Mouse (Mus musculus) lung, postnatal 0 days (tissue): Measurements from ENCODE around the gene Insrr. TPM values are rescaled to one million over a fixed set of nuclear protein-coding genes. Genes with fewer than 3 reads are reported as not detected.
"Not testable (repeated sequence)": the region's sequence is repeated elsewhere in the genome, so short reads cannot be mapped to it uniquely, and the experiment has no call there.

Experiments used
- ATAC-seq: fragments of 200-750 bp; cut with Nextera tagmentation; 2 replicates; pipeline ENCODE4 v1.8.0; 2017; ENCODE audit warnings: moderate library complexity
- DNase-seq: peaks from one replicate; pipeline ENCODE4 v3.0.0-alpha.2; 2016; ENCODE audit warnings: low spot score
- H3K27ac ChIP-seq: fragments of 300-500 bp; sonication (generic); 2 replicates; pipeline ENCODE4 v1.5.1; 2014; ENCODE audit warnings: antibody characterized with exemption, mild to moderate bottlenecking, low read length, mixed read lengths
- H3K27me3 ChIP-seq: fragments of 300-500 bp; sonication (generic); replicated peaks from 2 replicates; pipeline ENCODE4 v1.6.1; 2014; ENCODE audit warnings: low read length, mixed read lengths; ENCODE audit not compliant: insufficient read depth
- H3K36me3 ChIP-seq: fragments of 300-500 bp; sonication (generic); 2 replicates; pipeline ENCODE4 v1.6.1; 2014; ENCODE audit warnings: low read length, mixed read lengths; ENCODE audit not compliant: insufficient read depth
- H3K4me1 ChIP-seq: fragments of 300-500 bp; sonication (generic); 2 replicates; pipeline ENCODE4 v1.6.1; 2014; ENCODE audit warnings: antibody characterized with exemption, low read depth, low read length, mixed read lengths; ENCODE audit not compliant: insufficient read depth
- H3K4me2 ChIP-seq: fragments of 300-500 bp; sonication (generic); replicated peaks from 2 replicates; pipeline ENCODE4 v1.6.1; 2014; ENCODE audit warnings: low read depth, mild to moderate bottlenecking, low read length, moderate library complexity, mixed read lengths
- H3K4me3 ChIP-seq: fragments of 300-500 bp; sonication (generic); 2 replicates; pipeline ENCODE4 v1.5.1; 2014; ENCODE audit warnings: low read depth, low read length
- H3K9ac ChIP-seq: fragments of 300-500 bp; sonication (generic); replicated peaks from 2 replicates; pipeline ENCODE4 v1.6.1; 2014; ENCODE audit warnings: low read depth, mild to moderate bottlenecking
- H3K9me3 ChIP-seq: fragments of 300-500 bp; sonication (generic); 2 replicates; pipeline ENCODE4 v1.6.1; 2016; ENCODE audit warnings: low read length, mixed read lengths
- CTCF ChIP-seq: IDR thresholded peaks from 2 replicates; pipeline ENCODE4 v1.5.1; 2016; ENCODE audit warnings: antibody characterized with exemption, mild to moderate bottlenecking
- EP300 ChIP-seq: IDR thresholded peaks from 2 replicates; pipeline ENCODE4 v1.6.1; 2016; ENCODE audit warnings: antibody characterized with exemption, mild to moderate bottlenecking, control low read depth
- WGBS: fragments of 180-500 bp; shearing (Covaris S2); extraction: QIAGEN DNeasy Blood & Tissue Kit; methylation state at CpG from one replicate; pipeline ENCODE4 v1.1.7; 2014; 5-methylcytosine and 5-hydroxymethylcytosine counted together
- polyA plus RNA-seq: library from polyadenylated mRNA; unstranded; fragments of >200 nt; fragmentation: Nextera tagmentation; extraction: Ambion mirVana; gene quantifications from 2 replicates; pipeline ENCODE4 v1.2.1, GENCODE M21; 2015

Gene Insrr
- polyA plus RNA-seq, 1 experiment from 2014 or later = 0.12 TPM

GRCm38 (mm10) chr3:87812873-87813272, 16.1 kb downstream of the Insrr start:
- Histone ChIP-seq H3K36me3 (no peaks in the 10 kb centered on the region), H3K4me3 (no peak overlapping the region), H3K27ac (no peak overlapping the region), H3K9me3 (no peaks in the 10 kb centered on the region), H3K9ac (no peak overlapping the region), H3K4me1 (no peaks in the 10 kb centered on the region), H3K27me3 (peaks cover 40% of the 10 kb centered on the region), H3K4me2 (no peak overlapping the region)
- 37% methylated on average over 10 of the region's 10 CpGs for WGBS
- ATAC-seq (no peak), DNase-seq (no peak)
- TF ChIP-seq EP300 (no peak), CTCF (no peak)

- 47% methylated on average over 6 of the region's 6 CpGs for WGBS
- DNase-seq (no peak), ATAC-seq (no peak)
- H3K4me2 ChIP-seq = no peak overlapping the region
- TF ChIP-seq EP300 = no peak
- H3K27me3 ChIP-seq = peaks cover 14% of the 10 kb centered on the region; the same call in 1 of the 2 replicates
- no peak overlapping the region for H3K9ac ChIP-seq
- no peaks in the 10 kb centered on the region for H3K36me3 ChIP-seq
- H3K27ac ChIP-seq = no peak overlapping the region
- H3K4me1 ChIP-seq = no peaks in the 10 kb centered on the region
- no peak overlapping the region for H3K4me3 ChIP-seq
- no peaks in the 10 kb centered on the region for H3K9me3 ChIP-seq
These were observed 19.4 kb downstream of the Insrr start for GRCm38 (mm10) chr3:87816166-87816565.

- Histone ChIP-seq H3K4me3 (no peak overlapping the region), H3K4me1 (no peaks in the 10 kb centered on the region), H3K4me2 (no peak overlapping the region), H3K27me3 (peaks cover 9% of the 10 kb centered on the region; the same call in 1 of the 2 replicates), H3K36me3 (no peaks in the 10 kb centered on the region), H3K9me3 (no peaks in the 10 kb centered on the region), H3K9ac (no peak overlapping the region), H3K27ac (no peak overlapping the region)
- peak; percentile 80 for DNase-seq
- TF ChIP-seq EP300 = no peak
- TF ChIP-seq CTCF = peak; percentile 97
- WGBS = 6% methylated on average over 12 of the region's 12 CpGs
- peak; percentile 67 for ATAC-seq
These were observed 19.9 kb downstream of the Insrr start for GRCm38 (mm10) chr3:87816646-87817093.

GRCm38 (mm10) chr3:87818226-87818625, 21.5 kb downstream of the Insrr start:
- WGBS = 54% methylated on average over 12 of the region's 12 CpGs
- no peak overlapping the region for H3K4me2 ChIP-seq
- no peak overlapping the region for H3K9ac ChIP-seq
- no peak overlapping the region for H3K4me3 ChIP-seq
- no peak for DNase-seq
- TF ChIP-seq EP300 = no peak
- TF ChIP-seq CTCF = no peak
- ATAC-seq = no peak
- H3K36me3 ChIP-seq = no peaks in the 10 kb centered on the region
- 0 out of 2 replicates have a peak, but pooled peaks cover 6% of the 10 kb centered on the region for H3K27me3 ChIP-seq
- H3K9me3 ChIP-seq = no peaks in the 10 kb centered on the region
- no peaks in the 10 kb centered on the region for H3K4me1 ChIP-seq
- no peak overlapping the region for H3K27ac ChIP-seq

GRCm38 (mm10) chr3:87824206-87824605, 27.5 kb downstream of the Insrr start, which contains the start of gene Pear1:
TSS of gene Pear1 (minus strand) at chr3:87824306.
- not testable (repeated sequence) for DNase-seq, H3K4me2 ChIP-seq, H3K9me3 ChIP-seq, H3K36me3 ChIP-seq, H3K4me3 ChIP-seq, H3K27me3 ChIP-seq, ATAC-seq, H3K4me1 ChIP-seq, H3K9ac ChIP-seq, H3K27ac ChIP-seq
- 92% methylated on average over 1 of the region's 1 CpGs for WGBS

GRCm38 (mm10) chr3:87828435-87828834, 31.7 kb downstream of the Insrr start:
- Histone ChIP-seq H3K36me3 (no peaks in the 10 kb centered on the region), H3K27me3 (no peaks in the 10 kb centered on the region), H3K4me1 (no peaks in the 10 kb centered on the region), H3K4me2 (no peak overlapping the region), H3K9me3 (no peaks in the 10 kb centered on the region), H3K9ac (no peak overlapping the region), H3K27ac (no peak overlapping the region), H3K4me3 (no peak overlapping the region)
- 29% methylated on average over 4 of the region's 4 CpGs for WGBS
- DNase-seq (no peak), ATAC-seq (no peak)
- TF ChIP-seq EP300 = no peak
- TF ChIP-seq CTCF = no peak

- DNase-seq (no peak), ATAC-seq (no peak)
- H3K27ac ChIP-seq = no peak overlapping the region
- no peak overlapping the region for H3K4me3 ChIP-seq
- H3K27me3 ChIP-seq = no peaks in the 10 kb centered on the region
- TF ChIP-seq CTCF (no peak), EP300 (no peak)
- no peaks in the 10 kb centered on the region for H3K36me3 ChIP-seq
- 47% methylated on average over 10 of the region's 10 CpGs for WGBS
- H3K9ac ChIP-seq = no peak overlapping the region
- no peak overlapping the region for H3K4me2 ChIP-seq
- no peaks in the 10 kb centered on the region for H3K4me1 ChIP-seq
- H3K9me3 ChIP-seq = no peaks in the 10 kb centered on the region
These were observed 32.3 kb downstream of the Insrr start for GRCm38 (mm10) chr3:87829025-87829424.
